9 mouse cellular contexts compared by ENCODE assay signal in genomic region chr10:43667732-43668247, GRCm38 (mm10).
DNase-seq lines count a peak whose midpoint lies in the region; ATAC-seq and TF ChIP-seq lines count a peak whose summit lies in the region.
"Had no signal": no experiment of that assay in that cellular context is flagged by ENCODE, and none has a peak within 500 bp of the region (broad histone marks: within the 10 kb centered on the region; RNA-seq: fewer than 3 reads in every experiment).

No protein-coding gene starts in this region.

- no peak for ATAC-seq in kidney, embryonic 15.5 days (replicated peaks; ENCODE audit: low FRiP score)
- ATAC-seq in intestine, embryonic 16.5 days: no peak

- no peak for DNase-seq in kidney, postnatal 4 days
- DNase-seq in natural killer cell, adult 2 months (ENCODE audit: low spot score in 2 of 2): peak; percentile 3 to 6
- no peak for DNase-seq in layer of hippocampus, adult 8-10 months (ENCODE audit: low spot score in 2 of 2)
- DNase-seq in Muller cell, postnatal 12 days (ENCODE audit: inconsistent ontology term): no peak
- DNase-seq in embryo, embryonic 10 days (ENCODE audit: low spot score): no peak

- no peak for TF ChIP-seq CTCF in bone marrow, adult 2 months (IDR thresholded peaks at IDR 0.05; ENCODE audit: control insufficient read depth, insufficient read depth, low read length)

- 55% methylated on average over 11 of the region's 11 CpGs for WGBS in kidney, embryonic 15.5 days
- WGBS in bone marrow, adult 2 months: 2% methylated on average over 11 of the region's 11 CpGs
- WGBS in intestine, embryonic 16.5 days: 55% methylated on average over 11 of the region's 11 CpGs

- no peaks in the 10 kb centered on the region for H3K9me3 ChIP-seq in kidney, embryonic 15.5 days (replicated peaks)
- no peaks in the 10 kb centered on the region for H3K9me3 ChIP-seq in intestine, embryonic 16.5 days (ENCODE audit: control insufficient read depth, low read length)
- H3K9me3 ChIP-seq: hindbrain, embryonic 13.5 days had no signal

- H3K4me1 ChIP-seq in kidney, embryonic 15.5 days: peaks cover 43% of the 10 kb centered on the region
- peaks cover 10% of the 10 kb centered on the region for H3K4me1 ChIP-seq in bone marrow, adult 2 months (ENCODE audit: control insufficient read depth, insufficient read depth, low read length)
- H3K4me1 ChIP-seq in intestine, embryonic 16.5 days (ENCODE audit: control insufficient read depth, insufficient read depth, low read length): peaks cover 11% of the 10 kb centered on the region
- H3K4me1 ChIP-seq: hindbrain, embryonic 13.5 days had no signal

- peak overlapping the region; percentile 36; the same call in 1 of the 2 replicates for H3K4me2 ChIP-seq in kidney, embryonic 15.5 days
- H3K4me2 ChIP-seq in intestine, embryonic 16.5 days (ENCODE audit: low read depth, low read length): peak overlapping the region; percentile 43; the same call in 1 of the 2 replicates

- no peak overlapping the region for H3K27ac ChIP-seq in kidney, embryonic 15.5 days
- H3K27ac ChIP-seq in bone marrow, adult 2 months (ENCODE audit: control insufficient read depth, insufficient read depth, low read depth, low read length, poor library complexity): peak overlapping the region; percentile 67
- no peak overlapping the region for H3K27ac ChIP-seq in intestine, embryonic 16.5 days (ENCODE audit: low read length)
- H3K27ac ChIP-seq: hindbrain, embryonic 13.5 days had no signal

- H3K27me3 ChIP-seq in kidney, embryonic 15.5 days: no peaks in the 10 kb centered on the region
- no peaks in the 10 kb centered on the region for H3K27me3 ChIP-seq in intestine, embryonic 16.5 days (replicated peaks; ENCODE audit: control insufficient read depth, insufficient read depth, low read length)
- H3K27me3 ChIP-seq: hindbrain, embryonic 13.5 days had no signal

- no peaks in the 10 kb centered on the region for H3K36me3 ChIP-seq in kidney, embryonic 15.5 days
- H3K36me3 ChIP-seq in intestine, embryonic 16.5 days (ENCODE audit: control insufficient read depth, insufficient read depth, low read length): no peaks in the 10 kb centered on the region
- H3K36me3 ChIP-seq: hindbrain, embryonic 13.5 days had no signal

- TF ChIP-seq POLR2A in bone marrow, adult 2 months (IDR thresholded peaks at IDR 0.05; ENCODE audit: borderline replicate concordance, control insufficient read depth, low read depth, low read length): no peak

- H3K9ac ChIP-seq in kidney, embryonic 15.5 days: no peak overlapping the region
- H3K9ac ChIP-seq in intestine, embryonic 16.5 days (ENCODE audit: low read depth, low read length): 0 out of 2 replicates have a peak overlapping the region, but pooled peaks have one; percentile 4
- H3K9ac ChIP-seq: hindbrain, embryonic 13.5 days had no signal

- no peak overlapping the region for H3K4me3 ChIP-seq in kidney, embryonic 15.5 days (replicated peaks)
- peak overlapping the region; percentile 53 for H3K4me3 ChIP-seq in bone marrow, adult 2 months (replicated peaks; ENCODE audit: control insufficient read depth, low read depth, low read length)
- H3K4me3 ChIP-seq in intestine, embryonic 16.5 days (ENCODE audit: low read length): no peak overlapping the region
- H3K4me3 ChIP-seq: hindbrain, embryonic 13.5 days had no signal

Comparison
In these comparisons a context has a peak if more than half of its experiments do, and no peak if none do; other contexts are left out.
1. DNase-seq: peak in natural killer cell, adult 2 months (2 of 2); none in kidney, postnatal 4 days (0 of 2), layer of hippocampus, adult 8-10 months (0 of 2), Muller cell, postnatal 12 days (single experiment) and embryo, embryonic 10 days (single experiment).